Mouse (Mus musculus) adrenal gland, adult 8-10 months (tissue): ENCODE results near the gene Atp5b. TPM values are rescaled to one million over a fixed set of nuclear protein-coding genes. Genes with fewer than 3 reads are reported as not detected.
"Not testable (repeated sequence)": the region's sequence is repeated elsewhere in the genome, so short reads cannot be mapped to it uniquely, and the experiment has no call there.

Source experiments
- DNase-seq: peaks from one replicate; pipeline ENCODE4 v3.0.0; 2022
- total RNA-seq, 4 experiments: library from RNA; stranded (reverse); gene quantifications; 2 replicates each; pipeline ENCODE4 v1.2.4; 2022

Gene Atp5b
- 1,000 to 10,000 TPM; 1,737 to 2,601 (median 2,176) TPM for total RNA-seq

DNA sequence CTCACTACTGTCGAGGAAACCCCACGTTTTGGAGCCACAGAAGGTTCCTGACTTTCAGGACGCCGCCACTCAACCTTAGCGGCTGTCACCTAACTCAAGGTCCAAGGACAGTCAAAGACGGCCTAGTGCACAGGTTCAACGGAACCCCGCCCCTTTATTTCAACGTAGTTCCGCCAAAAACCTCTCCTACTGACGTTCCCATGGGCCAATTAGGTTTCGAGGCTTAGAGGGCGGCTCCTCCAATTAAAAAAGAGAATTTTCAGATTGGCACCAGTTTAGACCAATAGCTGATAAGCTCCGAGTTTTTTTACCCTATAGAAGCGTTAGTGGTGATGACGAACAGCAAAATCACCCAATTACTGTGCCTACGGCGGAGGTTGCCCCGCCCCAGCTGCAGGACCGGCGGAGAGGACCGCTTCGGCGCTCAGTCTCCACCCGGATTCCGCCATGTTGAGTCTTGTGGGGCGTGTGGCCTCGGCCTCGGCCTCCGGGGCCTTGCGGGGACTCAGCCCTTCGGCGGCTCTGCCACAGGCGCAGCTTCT, at the start of gene Atp5b:
Gene Atp5b (plus strand): TSS at position 394 of the 542 bp plus-strand sequence.
- peak; percentile 96 for DNase-seq

DNA sequence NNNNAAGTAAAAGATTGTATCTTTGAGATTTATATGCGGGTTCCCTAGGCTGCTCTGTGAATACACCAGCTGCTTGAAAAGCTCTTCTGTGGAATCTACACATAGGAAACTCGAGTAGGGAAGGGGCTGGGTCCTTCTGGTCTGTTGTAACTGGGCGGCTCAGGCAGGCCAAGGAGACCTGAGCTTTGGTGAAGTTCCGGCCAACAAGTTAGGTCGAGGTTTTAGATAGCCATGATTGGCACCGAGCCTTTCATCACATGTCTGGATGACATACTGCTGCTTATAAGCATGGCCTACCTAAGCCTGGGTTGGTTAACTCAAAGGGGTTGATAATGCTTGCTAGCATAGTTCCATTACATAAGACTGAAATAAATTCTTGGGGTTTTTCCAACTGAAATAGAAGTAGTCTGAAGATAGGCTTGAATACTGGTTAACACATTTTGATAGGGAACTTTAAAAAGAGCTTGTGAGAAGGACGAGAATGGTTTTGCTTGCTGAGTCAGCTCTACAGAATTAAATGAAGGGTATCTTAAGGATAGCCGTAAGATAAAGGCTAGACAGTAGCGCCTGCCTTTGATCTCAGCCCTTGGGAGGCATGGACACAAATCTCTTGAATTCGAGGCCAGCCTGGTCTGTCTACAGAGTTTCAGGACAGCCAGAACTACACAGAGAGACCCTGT, 46.2 kb upstream of the Atp5b start:
- peak; percentile 68 for DNase-seq

DNA sequence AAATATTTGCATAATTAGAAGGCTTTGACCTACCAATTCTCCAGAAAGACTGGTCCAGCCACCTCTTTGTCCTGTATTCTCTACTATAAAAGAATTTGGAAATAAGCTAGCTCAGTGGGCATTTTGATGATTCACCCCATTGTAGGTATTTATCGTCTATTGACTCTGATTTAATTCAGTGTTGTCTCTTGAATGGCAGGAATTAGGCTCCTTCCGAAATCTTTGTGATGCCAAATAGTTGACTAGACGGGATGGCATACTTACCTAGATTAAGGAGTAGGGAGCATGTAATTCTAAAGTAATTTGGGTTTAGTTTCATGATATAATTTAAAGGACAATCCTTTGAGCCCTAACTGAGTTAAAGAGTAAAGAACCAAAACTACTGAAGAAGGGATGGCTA, 45.2 kb upstream of the Atp5b start:
- no peak for DNase-seq

DNA sequence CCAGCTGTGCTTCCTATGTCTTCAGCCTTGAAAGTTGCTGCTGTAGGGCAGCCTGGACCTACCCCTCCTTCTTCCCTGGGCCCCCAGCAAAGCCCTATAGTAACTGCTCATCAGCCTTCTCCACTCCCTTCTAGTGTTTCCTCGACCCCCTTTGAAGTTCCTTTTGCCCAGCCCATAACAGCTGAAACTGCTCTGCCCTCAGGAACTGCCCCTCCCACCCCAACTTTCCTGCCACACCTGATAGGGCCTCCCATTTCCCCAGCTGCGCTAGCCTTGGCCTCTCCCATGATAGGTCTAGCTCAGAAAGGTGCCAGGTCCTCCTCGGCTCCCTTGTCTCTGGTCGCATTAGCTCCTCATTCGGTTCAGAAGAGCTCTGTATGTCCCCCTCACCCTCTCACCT, 43.9 kb upstream of the Atp5b start:
- no peak for DNase-seq

DNA sequence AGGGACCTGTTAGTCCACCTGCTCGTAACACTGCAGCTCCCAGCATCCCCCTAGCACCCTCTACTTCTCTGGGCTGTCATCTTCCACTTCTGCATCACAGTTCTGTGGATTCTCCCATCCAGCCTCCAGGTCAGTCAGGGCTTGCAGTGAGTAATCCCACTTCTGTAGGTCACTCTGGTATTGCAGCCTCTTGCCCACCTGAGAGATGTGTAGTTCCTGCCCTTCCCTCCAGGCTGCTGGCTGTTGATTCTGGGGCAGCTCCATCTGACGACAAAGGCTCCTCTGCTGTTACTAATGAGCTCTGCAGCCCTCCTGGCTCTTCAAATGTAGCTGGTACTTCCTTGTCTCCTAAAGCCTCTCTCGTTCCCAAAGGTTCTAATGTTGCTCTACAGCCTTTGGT, 43.2 kb upstream of the Atp5b start:
- DNase-seq = no peak

DNA sequence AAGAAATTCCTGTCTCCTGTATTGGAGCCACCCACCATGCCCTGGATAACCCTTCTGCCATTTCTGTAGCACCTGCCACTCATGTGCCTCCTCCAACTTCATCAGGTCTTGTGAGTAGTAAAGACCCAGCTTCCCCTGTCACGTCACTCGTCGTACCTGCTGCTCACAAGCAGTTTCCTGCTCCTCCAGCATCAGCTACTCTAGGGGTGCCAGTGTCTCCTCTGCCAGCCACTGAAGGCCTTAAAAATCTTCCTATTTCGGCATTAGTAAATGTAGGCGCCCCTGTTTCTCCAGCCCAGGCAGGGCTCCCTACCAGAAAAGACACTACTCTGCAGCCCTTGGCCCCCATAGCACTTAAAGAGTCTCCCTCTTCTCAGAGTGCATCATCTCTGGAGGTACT, 42.8 kb upstream of the Atp5b start:
- no peak for DNase-seq

DNA sequence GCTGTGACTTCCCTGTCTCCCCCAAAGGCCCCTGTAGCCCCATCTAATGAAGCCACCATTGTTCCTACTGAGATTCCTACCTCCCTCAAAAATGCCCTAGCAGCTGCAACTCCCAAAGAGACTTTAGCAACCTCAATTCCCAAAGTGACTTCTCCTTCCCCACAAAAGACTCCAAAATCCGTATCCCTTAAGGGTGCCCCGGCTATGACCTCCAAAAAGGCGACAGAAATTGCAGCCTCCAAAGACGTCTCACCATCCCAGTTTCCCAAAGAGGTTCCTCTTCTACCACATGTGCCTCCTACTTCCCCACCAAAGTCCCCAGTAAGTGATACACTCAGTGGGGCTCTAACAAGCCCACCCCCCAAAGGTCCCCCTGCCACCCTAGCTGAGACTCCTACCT, 41.4 kb upstream of the Atp5b start:
- DNase-seq = no peak

DNA sequence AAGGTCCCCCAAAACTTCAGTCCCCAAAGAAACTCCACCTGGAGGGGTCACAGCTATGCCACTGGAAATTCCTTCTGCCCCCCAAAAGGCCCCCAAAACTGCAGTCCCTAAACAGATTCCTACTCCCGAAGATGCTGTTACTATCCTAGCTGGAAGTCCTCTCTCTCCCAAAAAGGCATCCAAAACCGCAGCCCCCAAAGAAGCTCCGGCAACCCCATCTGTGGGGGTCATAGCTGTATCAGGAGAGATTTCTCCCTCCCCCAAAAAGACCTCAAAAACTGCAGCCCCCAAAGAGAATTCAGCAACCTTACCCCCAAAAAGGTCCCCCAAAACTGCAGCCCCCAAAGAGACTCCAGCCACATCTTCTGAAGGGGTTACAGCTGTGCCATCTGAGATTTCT, 40.6 kb upstream of the Atp5b start:
- DNase-seq = no peak

DNA sequence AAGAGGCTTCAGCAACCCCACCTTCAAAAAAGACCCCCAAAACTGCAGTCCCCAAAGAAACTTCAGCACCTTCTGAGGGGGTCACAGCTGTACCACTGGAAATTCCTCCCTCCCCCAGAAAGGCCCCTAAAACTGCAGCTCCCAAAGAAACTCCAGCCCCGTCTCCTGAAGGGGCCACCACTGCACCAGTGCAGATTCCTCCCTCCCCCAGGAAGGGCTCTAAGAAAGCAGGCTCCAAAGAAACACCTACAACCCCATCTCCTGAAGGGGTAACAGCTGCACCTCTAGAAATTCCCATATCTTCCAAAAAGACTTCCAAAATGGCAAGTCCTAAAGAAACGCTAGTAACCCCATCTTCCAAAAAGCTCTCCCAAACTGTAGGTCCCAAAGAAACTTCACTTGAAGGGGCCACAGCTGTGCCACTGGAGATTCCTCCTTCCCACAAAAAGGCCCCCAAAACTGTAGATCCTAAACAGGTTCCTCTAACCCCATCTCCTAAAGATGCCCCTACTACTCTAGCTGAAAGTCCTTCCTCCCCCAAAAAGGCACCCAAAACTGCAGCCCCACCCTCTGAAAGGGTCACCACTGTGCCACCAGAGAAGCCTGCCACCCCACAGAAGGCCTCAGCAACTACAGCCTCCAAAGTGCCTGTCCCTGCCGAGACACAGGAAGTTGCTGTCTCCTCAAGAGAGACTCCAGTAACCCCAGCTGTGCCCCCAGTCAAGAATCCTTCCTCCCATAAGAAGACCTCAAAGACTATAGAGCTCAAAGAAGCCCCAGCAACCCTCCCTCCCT, 39.8 kb upstream of the Atp5b start:
- no peak for DNase-seq

DNA sequence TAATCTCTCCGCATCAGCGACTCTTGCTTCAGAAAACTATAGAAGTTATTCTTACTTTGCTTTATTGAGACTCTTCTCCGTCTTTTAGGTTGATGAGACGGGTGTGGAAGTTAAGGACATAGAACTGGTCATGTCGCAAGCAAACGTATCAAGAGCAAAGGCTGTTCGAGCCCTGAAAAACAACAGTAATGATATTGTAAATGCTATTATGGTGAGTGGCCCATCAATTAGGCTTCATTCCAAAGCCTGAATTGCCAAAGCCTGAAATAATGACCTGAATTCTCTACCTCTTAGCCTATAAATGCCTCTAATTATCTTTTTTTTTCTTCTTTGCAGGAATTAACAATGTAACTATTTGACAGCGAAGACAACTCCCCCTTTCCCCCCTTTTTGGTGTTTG, 34.9 kb upstream of the Atp5b start:
- no peak for DNase-seq

DNA sequence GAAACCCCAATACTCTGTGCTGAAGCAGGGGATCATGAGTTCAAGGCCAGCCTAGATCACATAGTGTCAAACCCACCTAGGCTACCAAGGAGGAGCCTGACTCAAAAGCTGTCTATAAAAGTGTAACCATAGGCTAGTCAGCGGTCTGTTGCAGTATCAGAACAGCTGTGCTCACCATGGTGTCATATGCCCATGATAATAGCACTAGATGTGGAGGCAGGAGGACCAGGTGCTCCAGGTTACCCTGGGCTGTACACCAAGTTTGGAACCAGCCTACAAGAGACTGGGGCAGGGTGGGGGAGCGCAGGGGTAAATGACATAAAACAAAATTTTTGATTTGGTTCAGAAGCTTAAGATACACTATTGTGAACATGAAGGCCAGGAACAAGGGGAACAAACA, 33.3 kb upstream of the Atp5b start:
- no peak for DNase-seq

DNA sequence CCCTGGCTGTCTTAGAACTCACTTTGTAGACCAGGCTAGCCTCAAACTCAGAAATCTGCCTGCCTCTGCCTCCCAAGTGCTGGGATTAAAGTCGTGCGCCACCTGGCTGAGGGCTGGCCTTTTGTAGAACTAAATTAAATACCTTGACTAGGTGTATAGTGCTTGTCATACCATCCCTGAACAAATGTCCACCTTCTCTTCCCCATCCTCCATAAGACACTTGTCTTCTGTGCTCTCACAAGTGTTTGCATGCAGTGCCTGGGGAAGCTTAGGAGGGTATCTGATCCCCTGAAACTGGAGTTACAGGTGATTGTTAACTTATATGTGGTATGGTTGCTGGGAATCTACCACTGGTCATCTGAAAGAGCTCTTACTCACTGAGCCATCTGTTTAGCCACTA, 32.7 kb upstream of the Atp5b start:
- no peak for DNase-seq

DNA sequence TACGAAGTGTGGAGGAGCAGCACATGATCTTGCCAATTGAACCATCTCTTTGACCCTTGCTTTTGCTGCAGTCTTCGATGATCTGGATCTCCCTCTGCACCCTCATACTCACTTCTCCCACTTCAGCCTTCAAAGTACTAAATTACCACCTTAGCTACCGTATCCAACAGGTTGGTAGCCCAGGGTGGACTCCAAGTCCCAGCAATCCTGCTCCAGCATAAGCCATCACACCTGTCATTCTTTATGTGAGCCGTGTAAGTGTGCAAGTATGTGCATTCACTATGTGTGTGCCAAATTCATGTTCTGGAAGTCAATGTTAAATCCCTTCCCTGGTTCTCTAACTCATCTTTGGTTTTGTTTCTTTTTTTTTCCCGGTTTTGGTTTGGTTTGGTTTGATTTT, 31.5 kb upstream of the Atp5b start:
- DNase-seq = no peak

DNA sequence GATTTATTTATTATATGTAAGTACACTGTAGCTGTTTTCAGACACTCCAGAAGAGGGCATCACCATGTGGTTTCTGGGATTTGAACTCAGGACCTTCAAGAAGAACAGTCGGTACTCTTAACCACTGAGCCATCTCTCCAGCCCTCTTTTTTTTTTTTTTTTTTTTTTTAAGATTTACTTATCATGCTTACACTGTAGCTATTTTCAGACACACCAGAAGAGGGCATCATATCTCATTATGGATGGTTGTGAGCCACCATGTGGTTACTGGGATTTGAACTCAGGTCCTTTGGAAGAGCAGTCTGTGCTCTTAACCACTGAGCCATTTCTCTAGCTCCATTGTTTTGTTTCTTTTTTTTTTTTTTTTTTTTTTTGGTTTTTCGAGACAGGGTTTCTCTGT, 30.9 kb upstream of the Atp5b start:
- not testable (repeated sequence) for DNase-seq

DNA sequence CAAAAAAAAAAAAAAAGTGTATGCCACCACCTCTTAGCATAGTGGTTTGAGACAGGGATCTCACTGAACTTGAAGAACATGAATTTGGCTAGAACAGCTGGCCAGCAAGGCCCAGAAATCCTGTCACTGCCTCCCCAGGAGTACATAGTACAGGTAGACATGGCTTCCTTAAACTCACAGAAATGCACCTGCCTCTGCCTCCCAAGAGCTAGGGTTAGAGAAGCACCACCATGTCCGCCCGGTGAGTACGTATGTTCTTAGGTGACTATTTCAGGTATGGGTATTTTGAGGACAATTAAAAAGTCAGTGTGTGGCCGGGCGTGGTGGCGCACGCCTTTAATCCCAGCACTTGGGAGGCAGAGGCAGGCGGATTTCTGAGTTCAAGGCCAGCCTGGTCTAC, 30.1 kb upstream of the Atp5b start:
- no peak for DNase-seq

DNA sequence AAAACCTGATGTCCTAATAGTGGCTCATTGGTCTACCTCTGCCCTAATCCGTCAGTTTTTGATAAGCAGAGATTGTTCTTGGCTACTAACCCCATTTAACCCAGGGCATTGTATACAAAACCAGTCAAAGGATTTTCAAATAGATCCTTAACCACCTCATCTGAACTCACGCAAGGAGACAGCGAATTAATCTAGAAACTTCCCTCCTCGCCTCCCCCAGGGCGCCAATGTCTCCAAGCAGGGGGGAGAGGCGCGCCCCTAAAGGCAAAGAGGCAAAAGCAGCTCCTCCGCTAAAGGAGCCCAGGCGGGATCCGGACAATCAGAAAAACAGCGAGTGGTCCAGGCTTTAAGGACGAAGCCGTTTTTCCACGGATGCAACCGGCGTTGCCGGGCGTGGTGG, 24.9 kb upstream of the Atp5b start:
- no peak for DNase-seq

DNA sequence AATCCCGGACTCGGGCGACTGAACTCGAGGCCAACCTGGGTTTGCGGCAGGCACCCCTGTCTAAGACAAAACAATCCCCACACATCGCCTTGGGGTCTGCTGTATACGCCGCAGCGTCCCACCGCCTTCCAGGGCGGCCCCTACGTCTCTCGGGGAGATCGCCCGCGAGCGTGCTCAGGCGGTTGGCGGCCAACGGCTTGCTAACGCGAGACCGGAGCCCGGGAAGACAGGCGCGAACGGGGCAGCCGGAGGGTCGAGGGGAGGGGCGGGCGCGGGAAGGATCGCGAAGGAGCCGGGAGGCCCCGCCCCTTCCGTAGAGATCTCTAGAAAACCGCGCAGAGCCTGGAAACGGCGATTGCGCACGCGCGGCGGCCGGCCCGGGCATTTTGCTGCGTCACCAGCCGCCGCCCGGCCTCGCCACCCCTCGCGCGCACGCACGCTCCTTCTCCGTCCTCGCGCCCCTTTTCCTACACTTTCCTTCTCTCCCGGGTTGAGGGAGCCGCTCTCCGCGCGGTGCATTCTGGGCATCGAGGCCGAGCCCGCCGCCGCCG, 24.4 kb upstream of the Atp5b start, which contains the start of gene Ptges3:
Gene Ptges3 (plus strand): TSS at position 354 of the 551 bp plus-strand sequence.
- DNase-seq = peak; percentile 92

DNA sequence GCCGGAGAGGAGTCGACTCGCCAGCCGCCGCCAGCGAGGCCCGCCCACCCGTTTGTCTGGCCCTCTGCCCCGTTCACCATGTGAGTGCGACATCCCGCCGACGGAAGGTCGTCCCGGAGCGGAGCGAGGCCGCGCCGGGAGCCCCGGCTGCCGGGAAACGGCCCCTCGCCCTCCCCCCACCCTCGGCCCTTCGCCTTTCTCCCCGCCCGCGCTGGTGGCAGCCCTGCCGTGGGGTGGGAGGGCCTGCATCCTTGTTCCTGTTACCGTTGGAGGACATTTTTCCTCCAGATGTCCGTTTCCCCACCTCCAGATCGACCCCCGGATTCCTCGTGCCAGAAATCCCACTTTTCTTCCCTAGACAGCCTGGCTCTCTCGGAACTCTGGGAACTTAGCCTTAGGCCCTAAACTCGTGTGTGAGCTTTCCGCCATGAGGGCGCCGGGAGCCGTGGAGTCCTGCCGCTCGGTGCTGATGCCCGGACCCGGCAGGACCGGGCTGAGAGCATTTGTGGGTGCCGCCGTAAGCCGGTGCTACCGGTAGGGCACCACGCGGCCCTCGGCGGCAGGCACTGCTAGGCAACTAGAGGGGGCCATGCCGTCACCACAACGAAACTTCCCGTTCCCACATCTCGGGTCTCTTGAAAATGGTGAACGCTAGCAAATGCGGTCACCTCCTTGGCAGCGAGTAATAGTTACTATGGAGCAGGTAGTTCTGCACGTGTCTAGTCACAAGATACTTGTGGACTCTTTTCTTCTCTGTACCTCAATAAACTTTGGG, 23.7 kb upstream of the Atp5b start:
- peak; percentile 42 for DNase-seq

DNA sequence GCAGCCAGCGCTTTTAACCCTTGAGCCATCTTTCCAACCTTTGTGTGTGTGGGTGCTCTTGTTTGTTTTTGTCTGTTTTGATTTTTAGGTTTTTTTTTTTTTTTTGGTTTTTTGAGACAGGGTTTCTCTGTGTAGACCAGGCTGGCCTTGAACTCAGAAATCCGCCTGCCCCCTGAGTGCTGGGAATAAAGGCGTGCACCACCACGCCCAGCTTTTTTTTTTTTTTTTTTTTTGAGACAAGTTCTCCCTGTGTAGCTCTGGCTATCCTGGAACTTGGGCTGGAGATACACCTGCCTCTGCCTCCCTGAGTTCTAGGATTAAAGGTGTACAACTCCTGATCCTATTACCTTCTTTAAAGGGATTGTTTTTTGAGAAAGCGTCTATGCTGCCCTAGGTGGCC, 22.0 kb upstream of the Atp5b start:
- no peak for DNase-seq

DNA sequence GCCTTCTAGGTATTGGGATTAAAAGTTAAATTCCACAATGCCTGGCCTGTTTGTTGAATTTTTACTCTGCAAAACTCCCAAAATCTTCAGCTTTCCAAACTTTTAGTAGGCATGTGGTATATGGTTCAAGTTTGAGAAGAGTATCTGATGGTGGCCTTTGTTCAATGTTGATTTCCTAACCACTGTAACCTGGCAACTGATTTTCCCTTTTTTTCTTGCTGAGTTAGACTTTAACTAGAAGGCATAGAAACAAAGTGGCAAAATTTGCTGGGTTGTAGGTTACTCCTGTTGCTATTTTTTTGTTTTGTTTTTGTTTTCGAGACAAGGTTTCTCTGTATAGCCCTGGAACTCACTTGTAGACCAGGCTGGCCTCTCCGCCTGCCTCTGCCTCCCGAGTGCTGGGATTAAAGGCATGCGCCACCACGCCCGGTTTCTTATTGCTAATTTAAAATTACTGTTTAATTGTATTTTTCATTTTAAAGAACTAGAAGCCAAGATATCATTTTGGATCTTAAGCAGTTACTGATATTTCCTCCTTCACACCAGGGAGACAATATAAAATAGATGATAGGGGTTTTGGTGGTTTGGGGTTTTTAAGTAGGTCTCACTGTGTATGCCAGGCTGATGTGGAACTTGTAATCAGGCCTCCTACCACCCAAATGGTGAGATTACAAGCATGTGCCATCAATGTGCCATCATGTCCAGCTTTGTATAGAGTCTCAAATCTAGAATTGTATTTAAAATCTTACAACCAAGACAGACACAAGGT, 20.7 kb upstream of the Atp5b start:
- no peak for DNase-seq

DNA sequence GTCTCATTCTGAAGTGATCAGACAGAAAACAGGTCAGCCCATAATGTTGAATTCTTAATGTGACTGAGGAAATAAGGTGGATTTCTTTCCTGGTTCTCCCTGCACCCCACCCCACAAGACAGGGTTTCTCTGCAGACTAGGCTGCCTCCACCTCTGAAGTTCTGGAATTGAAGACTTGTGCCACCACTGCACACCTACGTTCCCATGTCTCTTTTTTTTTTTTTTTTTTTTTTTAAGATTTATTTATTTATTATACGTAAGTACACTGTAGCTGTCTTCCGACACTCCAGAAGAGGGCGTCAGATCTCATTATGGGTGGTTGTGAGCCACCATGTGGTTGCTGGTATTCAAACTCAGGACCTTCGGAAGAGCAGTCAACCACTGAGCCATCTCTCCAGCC, 17.0 kb upstream of the Atp5b start:
- DNase-seq = no peak

DNA sequence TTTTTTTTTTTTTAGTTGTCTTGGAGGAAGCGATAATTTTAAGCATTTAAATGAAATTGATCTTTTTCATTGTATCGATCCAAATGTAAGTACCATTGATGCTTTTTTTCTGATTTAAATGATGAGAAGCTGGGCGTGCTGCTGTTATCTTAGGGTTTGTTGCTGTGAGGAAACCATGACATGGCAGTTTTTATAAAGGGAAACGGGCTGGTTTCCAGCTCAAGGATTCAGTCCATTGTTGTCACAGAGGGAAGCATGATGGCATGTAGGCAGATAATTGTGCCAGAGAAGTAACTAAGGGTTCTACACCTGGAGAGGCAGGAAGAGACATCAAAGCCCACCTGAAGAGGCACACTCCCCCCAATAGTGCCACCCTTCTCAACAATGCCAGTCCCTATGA, 13.9 kb upstream of the Atp5b start:
- DNase-seq = no peak
